Mouse (Mus musculus) c-Kit-positive CD71-positive TER-119-negative erythroid progenitor cells, embryonic 14.5 days (primary cell): Measurements from ENCODE around the gene Dpyd.

Source experiments
- DNase-seq: peaks from one replicate; pipeline ENCODE4 v3.0.0-alpha.2; 2013; ENCODE audit warnings: low read depth

The Dpyd gene

GRCm38 (mm10) chr3:119361555-119362385 lies 799.8 kb downstream of the Dpyd start:
- DNase-seq = no peak

DNA sequence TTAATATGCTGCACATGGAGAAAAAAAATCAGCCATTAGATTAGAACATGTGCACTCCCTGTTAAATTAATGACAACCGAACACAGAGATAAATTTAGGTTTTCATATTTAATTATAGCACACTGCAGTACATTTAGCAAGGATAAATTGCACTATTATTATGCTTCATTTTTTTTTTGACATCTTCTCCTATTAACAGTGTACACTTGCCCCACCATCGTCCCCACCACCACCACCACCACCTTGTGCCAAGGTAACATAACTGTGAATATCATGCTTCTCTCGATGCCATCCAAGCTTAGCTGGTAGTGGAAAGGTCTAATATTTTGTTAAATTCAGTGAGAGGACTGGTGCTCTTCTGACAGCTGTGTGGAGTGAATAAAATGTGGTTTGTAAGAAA lies 800.5 kb downstream of the Dpyd start:
- no peak for DNase-seq

DNA sequence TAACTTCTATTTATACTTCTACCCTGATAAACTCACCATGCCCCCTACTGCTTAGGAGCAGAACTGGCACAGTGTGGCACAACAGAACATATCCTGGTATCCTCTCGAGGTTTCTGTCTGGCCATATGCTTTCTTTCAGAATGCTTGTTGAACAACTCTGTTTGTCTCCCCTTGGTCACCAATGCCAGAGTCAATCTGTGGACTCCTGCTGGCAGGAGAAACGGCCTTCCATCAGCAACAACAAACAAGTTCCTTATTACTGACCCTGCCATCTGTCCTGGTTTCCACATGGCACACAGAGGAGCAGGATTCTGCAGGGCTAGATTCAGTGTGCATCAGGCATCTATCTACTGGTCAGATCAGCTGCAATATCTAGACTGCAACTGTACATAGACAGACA lies 807.0 kb downstream of the Dpyd start:
- DNase-seq = no peak

DNA sequence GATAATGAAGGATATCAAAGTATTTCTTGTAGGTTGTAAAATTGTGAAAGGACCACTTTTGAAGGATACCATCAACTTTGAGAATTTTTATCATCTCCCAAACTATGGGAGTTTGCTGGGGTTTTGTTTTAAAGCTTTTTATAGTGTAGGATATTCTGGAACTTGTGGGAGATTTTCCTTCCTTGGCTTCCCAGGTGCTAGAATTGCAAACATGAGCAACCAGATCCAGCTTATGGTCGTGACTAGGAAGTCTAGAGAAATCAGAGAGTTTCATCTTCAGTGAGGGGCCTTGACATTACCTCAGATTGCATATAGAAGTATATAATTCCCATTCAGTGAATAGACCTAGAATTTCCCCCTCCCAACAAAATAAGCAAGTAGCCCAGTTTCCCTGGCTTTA lies 819.2 kb downstream of the Dpyd start:
- DNase-seq = no peak

DNA sequence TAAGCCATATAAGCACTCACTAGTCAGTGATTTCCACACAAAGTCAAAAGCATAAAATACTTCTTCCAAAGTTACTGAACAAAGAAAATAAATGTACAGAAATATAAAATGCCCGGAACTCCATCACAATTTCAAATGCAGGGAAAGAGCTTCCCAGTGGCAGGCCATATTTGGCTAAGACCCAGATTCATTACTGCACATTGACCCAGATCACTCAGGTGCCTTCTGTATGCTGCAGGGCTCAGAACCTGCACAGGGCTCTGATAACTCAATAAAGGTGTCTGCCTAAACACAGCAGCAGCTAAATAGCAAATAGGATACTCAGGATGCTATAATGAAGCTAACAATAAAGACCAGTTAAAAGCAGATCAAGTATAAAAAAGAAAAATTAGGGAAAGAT lies 820.5 kb downstream of the Dpyd start:
- no peak for DNase-seq

DNA sequence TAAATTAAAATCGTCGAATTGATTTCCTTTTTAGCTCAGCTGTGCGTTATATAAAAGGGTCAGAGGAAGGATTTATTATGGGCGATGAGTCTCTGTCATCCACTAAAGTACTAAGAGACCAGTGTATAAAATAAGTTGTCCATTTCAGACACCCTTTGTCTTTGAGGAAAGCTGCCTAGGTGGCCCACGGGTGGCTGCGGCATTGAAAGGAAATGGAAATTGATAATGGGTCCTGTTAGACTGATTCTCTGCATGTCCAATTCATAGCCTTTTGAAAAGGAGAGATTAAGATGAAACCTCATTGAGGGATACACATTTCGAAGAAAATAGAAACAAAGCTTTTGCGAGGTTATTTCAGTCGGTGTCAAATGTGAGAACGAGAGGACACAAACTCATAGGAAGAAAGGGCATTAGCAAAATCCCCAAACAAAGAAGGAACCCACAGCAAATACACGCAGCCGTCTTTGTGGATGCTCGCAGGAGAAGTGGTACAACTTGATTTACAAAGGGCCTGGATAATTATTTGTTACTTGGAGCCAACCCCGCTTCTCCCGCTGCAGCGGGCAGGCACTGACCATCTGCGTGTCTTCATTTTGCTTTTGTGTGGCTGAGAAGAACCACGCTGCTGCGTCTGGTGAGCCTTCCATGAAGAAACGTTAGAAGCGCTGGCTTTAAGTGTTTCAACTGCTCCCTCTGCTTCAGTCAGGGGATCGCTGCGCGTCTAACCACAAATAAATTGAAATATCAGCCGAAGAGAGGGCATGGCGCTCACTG lies 825.6 kb downstream of the Dpyd start:
- no peak for DNase-seq

DNA sequence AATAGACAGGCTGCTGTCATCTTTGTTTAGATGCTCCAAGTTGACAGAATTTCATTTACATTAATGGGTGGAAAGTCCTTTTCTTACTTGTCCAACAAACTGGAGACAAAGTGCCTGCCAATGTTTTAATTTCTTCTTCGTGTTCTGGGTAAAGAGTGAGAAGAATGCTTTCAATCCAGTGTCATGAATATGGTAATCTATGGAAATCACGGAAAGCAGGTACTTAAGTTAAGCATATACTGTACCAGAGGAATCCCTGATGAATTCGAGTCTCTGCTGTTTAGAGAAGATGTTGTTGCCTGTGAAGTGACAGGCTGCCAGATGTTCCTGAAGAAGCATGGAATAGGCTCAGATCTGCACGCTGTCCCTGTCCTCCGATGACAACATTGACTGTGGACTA lies 835.3 kb downstream of the Dpyd start:
- no peak for DNase-seq

DNA sequence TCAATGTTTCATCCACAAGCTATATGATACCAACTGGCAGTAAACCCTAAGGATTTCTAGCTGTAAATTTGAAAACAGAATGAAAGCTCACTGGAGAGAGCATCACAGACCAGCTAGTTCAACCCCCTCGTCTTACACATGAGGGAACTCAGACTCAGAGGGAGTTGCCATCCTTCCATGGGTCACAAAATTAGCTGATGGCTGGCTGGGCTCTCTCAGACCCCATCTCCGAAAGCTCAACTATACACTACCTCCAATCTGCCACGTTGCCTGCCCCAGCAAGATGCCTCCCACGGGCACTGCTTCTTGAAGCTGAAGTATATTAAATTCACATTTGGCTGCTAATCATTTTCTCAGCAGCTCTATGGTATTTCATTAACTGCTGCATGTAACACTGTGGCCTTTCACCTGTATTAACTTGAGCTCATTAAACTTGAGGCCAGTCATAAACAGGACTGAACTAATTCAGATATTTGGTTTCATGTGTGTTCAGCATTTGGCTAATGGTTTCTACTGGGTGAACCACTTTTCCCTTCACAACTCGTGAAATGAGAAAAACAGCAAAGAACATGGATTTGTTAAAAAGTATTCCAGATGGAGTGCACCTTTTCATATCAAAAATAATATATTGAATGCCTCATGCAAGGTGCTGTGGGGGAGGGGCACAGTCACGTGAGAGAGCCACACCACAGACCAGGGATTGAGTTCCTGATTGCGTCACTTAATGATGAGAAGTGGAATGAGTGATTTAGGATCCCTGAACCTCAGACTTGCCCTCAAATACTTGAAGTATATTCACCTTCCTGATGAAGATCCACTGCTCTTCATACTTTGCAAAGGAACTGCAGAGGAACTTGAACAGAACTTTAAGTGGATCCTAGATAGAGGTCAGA lies 841.2 kb downstream of the Dpyd start:
- DNase-seq = no peak

GRCm38 (mm10) chr3:119419087-119419709 lies 857.3 kb downstream of the Dpyd start:
- no peak for DNase-seq

DNA sequence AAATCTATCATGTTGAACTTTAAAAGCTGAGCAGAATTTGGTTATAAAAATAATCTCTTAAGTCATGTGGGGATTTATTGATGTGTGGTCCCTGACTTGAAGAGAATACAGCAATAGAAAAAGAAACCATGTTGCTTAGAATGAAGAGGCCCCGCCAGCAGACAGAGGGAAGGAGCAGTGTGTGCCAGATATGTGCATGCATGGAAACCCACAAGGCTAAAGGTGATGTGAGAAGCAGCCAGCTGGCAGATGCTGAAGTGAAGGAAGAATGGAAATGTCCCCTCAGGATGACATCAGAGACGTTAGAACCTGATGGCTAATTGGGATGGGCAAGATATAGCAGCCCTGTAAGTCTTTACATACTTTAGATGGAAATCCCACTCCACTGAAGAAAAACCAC lies 857.8 kb downstream of the Dpyd start:
- no peak for DNase-seq

- no peak for DNase-seq
These were observed 869.4 kb downstream of the Dpyd start for GRCm38 (mm10) chr3:119431339-119431738.

DNA sequence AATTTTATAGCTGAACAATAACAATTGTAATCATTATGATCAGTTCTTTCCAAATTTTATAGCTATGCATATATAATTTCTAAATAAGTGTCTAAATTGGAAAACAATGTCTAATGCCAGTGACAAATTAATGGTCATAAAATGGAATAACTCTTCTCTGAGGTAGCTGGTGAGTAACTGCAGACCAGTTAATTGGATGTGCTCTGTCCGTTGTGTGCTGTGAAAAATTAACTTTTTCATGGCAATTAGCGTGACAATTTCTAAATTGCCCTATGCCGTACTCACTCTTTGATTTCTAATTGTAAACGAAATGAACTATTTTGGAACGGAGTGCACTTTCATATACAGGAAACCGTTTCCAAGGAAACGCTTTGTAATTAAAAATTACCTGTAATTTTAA lies 869.8 kb downstream of the Dpyd start:
- no peak for DNase-seq

DNA sequence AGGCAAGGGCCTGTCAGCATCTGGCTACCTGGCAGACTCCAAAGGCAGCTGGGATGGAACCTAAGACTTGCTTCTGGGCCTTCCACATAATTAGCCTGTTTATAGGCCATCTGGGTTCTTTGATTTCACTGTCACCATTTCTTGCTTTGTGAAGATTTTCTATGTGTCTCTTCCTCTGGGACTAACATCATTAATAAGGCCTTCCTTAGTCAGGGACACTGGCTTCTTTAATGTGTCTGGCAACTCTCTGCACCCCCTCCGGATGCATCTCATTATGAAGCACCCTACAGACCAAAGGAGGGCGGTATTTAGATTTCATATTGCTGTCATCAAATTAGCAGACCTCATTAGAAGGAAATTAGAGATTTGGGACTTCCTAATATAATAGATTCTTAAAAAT lies 885.6 kb downstream of the Dpyd start:
- no peak for DNase-seq

- DNase-seq = no peak
These were observed 902.1 kb downstream of the Dpyd start for GRCm38 (mm10) chr3:119464073-119464472.

GRCm38 (mm10) chr3:119464479-119464878 lies 902.5 kb downstream of the Dpyd start:
- DNase-seq = no peak

DNA sequence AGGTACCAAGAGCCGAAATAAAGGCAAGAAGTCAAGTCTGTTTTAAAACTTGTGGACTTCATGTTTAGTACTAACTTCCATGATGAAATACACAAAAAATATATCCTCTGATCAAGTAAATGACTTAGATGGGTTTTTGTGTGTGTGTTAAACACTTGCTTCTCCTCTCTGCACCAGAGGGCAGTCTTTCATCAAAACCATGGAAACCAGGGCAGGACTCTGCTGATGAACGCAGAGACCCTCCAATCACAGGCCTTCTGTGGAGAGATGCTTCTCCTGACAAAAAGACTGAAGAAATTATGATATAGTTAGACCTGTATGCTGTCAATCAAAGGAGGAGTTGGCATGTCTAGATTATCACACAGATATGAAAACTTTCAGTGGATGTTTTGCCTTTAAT lies 905.8 kb downstream of the Dpyd start:
- no peak for DNase-seq
